Mouse (Mus musculus) liver, embryonic 16.5 days (tissue): Measurements from ENCODE around the gene Supt4a. TPM values are rescaled to one million over a fixed set of nuclear protein-coding genes. Genes with fewer than 3 reads are reported as not detected.

Source experiments
- ATAC-seq: fragments of 200-750 bp; cut with Nextera tagmentation; 2 replicates; pipeline ENCODE4 v1.8.0; 2017; ENCODE audit warnings: low read depth, mild to moderate bottlenecking, moderate number of reproducible peaks, moderate library complexity
- H3K27ac ChIP-seq: fragments of 300-500 bp; sonication (generic); 2 replicates; pipeline ENCODE4 v1.5.1; 2014; ENCODE audit warnings: mild to moderate bottlenecking, low read length
- H3K27me3 ChIP-seq: fragments of 300-500 bp; sonication (generic); 2 replicates; pipeline ENCODE4 v1.6.1; 2014; ENCODE audit warnings: low read depth, low read length, mixed read lengths; ENCODE audit not compliant: control insufficient read depth, insufficient read depth
- H3K36me3 ChIP-seq: fragments of 300-500 bp; sonication (generic); 2 replicates; pipeline ENCODE4 v1.6.1; 2014; ENCODE audit warnings: mild to moderate bottlenecking; ENCODE audit not compliant: control insufficient read depth, insufficient read depth
- H3K4me1 ChIP-seq: fragments of 300-500 bp; sonication (generic); 2 replicates; pipeline ENCODE4 v1.6.1; 2014; ENCODE audit warnings: low read depth, low read length, mixed read lengths; ENCODE audit not compliant: control insufficient read depth
- H3K4me2 ChIP-seq: fragments of 300-500 bp; sonication (generic); 2 replicates; pipeline ENCODE4 v1.6.1; 2014; ENCODE audit warnings: low read depth, low read length, mixed read lengths
- H3K4me3 ChIP-seq: fragments of 300-500 bp; sonication (generic); 2 replicates; pipeline ENCODE4 v1.5.1; 2014; ENCODE audit warnings: low read depth, mild to moderate bottlenecking, low read length
- H3K9ac ChIP-seq: fragments of 300-500 bp; sonication (generic); 2 replicates; pipeline ENCODE4 v1.6.1; 2014; ENCODE audit warnings: low read depth, low read length
- H3K9me3 ChIP-seq: fragments of 300-500 bp; sonication (generic); replicated peaks from 2 replicates; pipeline ENCODE4 v1.6.1; 2016; ENCODE audit warnings: low read length; ENCODE audit not compliant: control insufficient read depth
- WGBS: fragments of 180-500 bp; shearing (Covaris S2); extraction: QIAGEN DNeasy Blood & Tissue Kit; methylation state at CpG from one replicate; pipeline ENCODE4 v1.1.7; 2014; ENCODE audit not compliant: insufficient replicate concordance; 5-methylcytosine and 5-hydroxymethylcytosine counted together
- microRNA counts: library from miRNA; unstranded; fragments of <30 nt; microRNA quantifications from one replicate; lab custom pipeline; 2016
- microRNA-seq: library from miRNA; unstranded; fragments of <30 nt; microRNA quantifications from one replicate; pipeline ENCODE4, GENCODE M21; 2016
- polyA plus RNA-seq: library from polyadenylated mRNA; unstranded; fragments of >200 nt; fragmentation: Nextera tagmentation; extraction: Ambion mirVana; gene quantifications from 2 replicates; pipeline ENCODE4 v1.2.1, GENCODE M21; 2015

Gene Supt4a
- polyA plus RNA-seq, 1 experiment from 2014 or later: 180 TPM

- no peak overlapping the region for H3K4me3 ChIP-seq
Observed at GRCm38 (mm10) chr11:87790088-87790487, 52.7 kb downstream of the Supt4a start.

More at GRCm38 (mm10) chr11:87790088-87790487, 52.7 kb downstream of the Supt4a start:
- no peak overlapping the region for H3K4me2 ChIP-seq
- WGBS: 23% methylated on average over 6 of the region's 6 CpGs
- H3K27ac ChIP-seq: no peak overlapping the region
- H3K36me3 ChIP-seq: no peaks in the 10 kb centered on the region
- H3K9ac ChIP-seq: no peak overlapping the region
- no peaks in the 10 kb centered on the region for H3K9me3 ChIP-seq
- H3K27me3 ChIP-seq: no peaks in the 10 kb centered on the region
- no peaks in the 10 kb centered on the region for H3K4me1 ChIP-seq
- ATAC-seq: no peak

MicroRNA genes within 50 kb of the gene (microRNA counts, 519-probe panel; counts per million panel counts)
- microRNA mmu-miR-142-3p (lab: Ali Mortazavi, UCI) (4,711 counts per million, percentile 100 among the panel's probes with 10 or more counts), microRNA mmu-miR-142-5p (lab: Ali Mortazavi, UCI) (3,462 counts per million, percentile 91 among the panel's probes with 10 or more counts)

Small RNA genes within 50 kb of the gene (microRNA-seq; reads per million reads assigned to microRNA genes)
- gene Mir142 (not detected), gene Mir142b (not detected)

Other genes starting within 250 kb of the Supt4a start
- not detected in 2 replicates for gene Gm11492, start 170.9 kb upstream of the Supt4a start, polyA plus RNA-seq
- gene Sept4, start 168.6 kb upstream of the Supt4a start, polyA plus RNA-seq: 11.6 and 12.0 TPM in 2 replicates
- 10.1 and 10.5 TPM in 2 replicates for gene Mtmr4, start 145.4 kb upstream of the Supt4a start, polyA plus RNA-seq
- gene Hsf5, start 120.4 kb upstream of the Supt4a start, polyA plus RNA-seq: 0.06 TPM in 1 of 2 replicates, not detected in the other
- gene Rnf43, start 74.8 kb upstream of the Supt4a start, polyA plus RNA-seq: 4.8 and 5.8 TPM in 2 replicates
- gene Tspoap1, start 23.0 kb downstream of the Supt4a start, polyA plus RNA-seq: 1.7 and 2.7 TPM in 2 replicates
- gene Mpo, start 56.0 kb downstream of the Supt4a start, polyA plus RNA-seq: 420 and 425 TPM in 2 replicates
- gene Lpo, start 90.7 kb downstream of the Supt4a start, polyA plus RNA-seq: not detected in 2 replicates
- gene Mks1, start 115.7 kb downstream of the Supt4a start, polyA plus RNA-seq: 1.2 and 1.6 TPM in 2 replicates
- 3.1 and 3.6 TPM in 2 replicates for gene Epx, start 138.0 kb downstream of the Supt4a start, polyA plus RNA-seq
- gene Olfr462, start 154.7 kb downstream of the Supt4a start, polyA plus RNA-seq: not detected in 2 replicates
- not detected in 2 replicates for gene Olfr463, start 159.8 kb downstream of the Supt4a start, polyA plus RNA-seq
- gene Olfr464, start 183.4 kb downstream of the Supt4a start, polyA plus RNA-seq: not detected in 2 replicates
- gene Dynll2, start 250.0 kb downstream of the Supt4a start, polyA plus RNA-seq: 5.3 and 6.0 TPM in 2 replicates